Mouse (Mus musculus) adrenal gland, postnatal 4 days (tissue): ENCODE results near the gene Cenpo. TPM values are rescaled to one million over a fixed set of nuclear protein-coding genes. Genes with fewer than 3 reads are reported as not detected.
"Not testable (repeated sequence)": the region's sequence is repeated elsewhere in the genome, so short reads cannot be mapped to it uniquely, and the experiment has no call there.

Source experiments
- DNase-seq, 2 experiments: peaks; one replicate each; pipeline ENCODE4 v3.0.0; 2021 to 2022; ENCODE audit warnings: low spot score in 2 of 2, mixed read lengths in 2 of 2
- long read RNA-seq, 2 experiments: library from polyadenylated mRNA; stranded (forward); transcript quantifications; one replicate each; pipeline ENCODE4 v2.0.0; 2021
- total RNA-seq, 2 experiments: library from RNA; stranded (reverse); gene quantifications; 2 replicates each; pipeline ENCODE4 v1.2.3; 2021

Gene Cenpo
- 10 to 100 TPM; 16.4 to 19.2 TPM for total RNA-seq
- long read RNA-seq, experiment 1, full-length matches to known transcripts = 6 of 13 reads
- long read RNA-seq, experiment 1, partial matches to known transcripts = 2 of 13 reads
- long read RNA-seq, experiment 1, other reads (novel, unspliced or antisense) = 5 of 13 reads
- long read RNA-seq, experiment 2, full-length matches to known transcripts = 6 of 22 reads
- long read RNA-seq, experiment 2, partial matches to known transcripts = 1 of 22 reads
- long read RNA-seq, experiment 2, other reads (novel, unspliced or antisense) = 15 of 22 reads

GRCm38 (mm10) chr12:4233572-4234508 lies at the start of gene Cenpo, which contains the start of gene Ptrhd1:
Cenpo (minus strand) TSS chr12:4234294.
Ptrhd1 (plus strand) TSS chr12:4234027.
- DNase-seq = peak; percentile 76 to 90

DNA sequence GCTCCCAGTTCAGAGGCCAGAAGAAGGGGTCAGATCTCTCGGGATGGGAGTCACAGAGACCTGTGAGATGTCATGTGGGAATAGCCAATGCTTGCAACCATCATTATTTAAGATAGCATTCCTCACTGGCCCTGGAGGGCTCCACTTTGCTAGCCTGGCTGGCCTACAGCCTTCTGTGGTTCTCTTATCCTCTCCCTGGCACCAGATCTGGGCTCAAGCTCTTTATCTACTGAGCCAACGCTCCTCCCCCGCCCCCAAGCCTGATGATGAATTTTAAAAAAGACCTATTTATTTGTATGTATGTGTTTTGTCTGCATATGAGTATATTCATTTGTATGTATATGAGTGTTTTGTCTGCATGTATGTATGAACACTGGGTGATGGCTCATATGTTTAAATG lies 45.8 kb upstream of the Cenpo start:
- DNase-seq = no peak

DNA sequence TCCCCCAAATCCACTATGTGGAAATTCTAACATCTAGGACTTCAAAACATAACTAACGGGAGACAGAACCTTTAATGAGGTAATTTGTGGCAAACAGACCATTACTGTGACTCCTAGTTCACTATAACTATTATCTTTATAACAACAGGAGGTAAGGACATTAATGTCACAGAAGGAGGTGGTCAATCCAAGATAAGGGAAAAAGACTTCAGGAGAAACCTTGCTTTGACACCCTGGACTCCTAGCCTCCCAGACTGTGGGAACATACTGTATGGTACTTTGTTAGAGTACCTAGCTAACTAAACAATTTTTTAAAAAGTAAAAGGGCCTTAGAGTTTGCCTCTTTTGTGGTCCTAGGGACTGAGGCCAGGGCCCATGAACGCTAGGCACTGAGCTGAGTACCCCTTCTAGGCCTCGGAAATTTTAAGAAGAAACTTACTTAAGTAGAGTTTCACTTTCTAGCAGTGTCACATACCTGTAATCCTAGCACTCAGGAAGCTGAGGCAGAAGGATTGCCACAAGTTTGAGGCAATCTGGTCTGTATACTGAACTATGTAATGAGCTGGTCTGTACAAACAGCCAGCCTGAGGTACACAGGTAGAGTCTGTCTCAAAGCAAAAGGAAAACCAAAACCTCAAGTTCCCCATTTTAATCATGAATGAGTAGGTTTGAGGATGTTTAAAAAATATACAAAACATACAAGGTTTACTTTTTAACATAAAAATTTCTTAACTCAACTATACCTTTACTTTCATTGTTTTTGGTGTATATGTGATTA lies 45.1 kb upstream of the Cenpo start:
- no peak for DNase-seq

DNA sequence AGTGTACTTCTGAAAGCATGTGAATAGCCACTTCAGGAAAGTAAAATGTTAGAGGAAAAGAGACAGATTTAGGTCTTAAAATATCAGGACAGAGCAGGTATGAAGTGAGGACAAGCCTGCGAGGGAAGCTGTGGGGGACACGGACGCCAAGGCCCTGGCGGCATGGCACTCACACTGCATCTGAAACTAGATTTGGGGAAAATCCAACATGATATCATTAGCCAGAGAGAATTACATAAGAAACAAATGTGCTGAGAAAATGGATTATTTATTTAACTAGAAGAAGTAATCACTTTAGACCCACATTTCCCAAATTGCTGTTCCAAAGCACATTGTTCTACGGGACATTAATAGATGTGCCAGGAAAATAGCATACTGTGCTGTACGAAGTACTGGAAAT lies 37.0 kb upstream of the Cenpo start:
- DNase-seq = no peak

GRCm38 (mm10) chr12:4267765-4268164 lies 33.7 kb upstream of the Cenpo start:
- DNase-seq = no peak

DNA sequence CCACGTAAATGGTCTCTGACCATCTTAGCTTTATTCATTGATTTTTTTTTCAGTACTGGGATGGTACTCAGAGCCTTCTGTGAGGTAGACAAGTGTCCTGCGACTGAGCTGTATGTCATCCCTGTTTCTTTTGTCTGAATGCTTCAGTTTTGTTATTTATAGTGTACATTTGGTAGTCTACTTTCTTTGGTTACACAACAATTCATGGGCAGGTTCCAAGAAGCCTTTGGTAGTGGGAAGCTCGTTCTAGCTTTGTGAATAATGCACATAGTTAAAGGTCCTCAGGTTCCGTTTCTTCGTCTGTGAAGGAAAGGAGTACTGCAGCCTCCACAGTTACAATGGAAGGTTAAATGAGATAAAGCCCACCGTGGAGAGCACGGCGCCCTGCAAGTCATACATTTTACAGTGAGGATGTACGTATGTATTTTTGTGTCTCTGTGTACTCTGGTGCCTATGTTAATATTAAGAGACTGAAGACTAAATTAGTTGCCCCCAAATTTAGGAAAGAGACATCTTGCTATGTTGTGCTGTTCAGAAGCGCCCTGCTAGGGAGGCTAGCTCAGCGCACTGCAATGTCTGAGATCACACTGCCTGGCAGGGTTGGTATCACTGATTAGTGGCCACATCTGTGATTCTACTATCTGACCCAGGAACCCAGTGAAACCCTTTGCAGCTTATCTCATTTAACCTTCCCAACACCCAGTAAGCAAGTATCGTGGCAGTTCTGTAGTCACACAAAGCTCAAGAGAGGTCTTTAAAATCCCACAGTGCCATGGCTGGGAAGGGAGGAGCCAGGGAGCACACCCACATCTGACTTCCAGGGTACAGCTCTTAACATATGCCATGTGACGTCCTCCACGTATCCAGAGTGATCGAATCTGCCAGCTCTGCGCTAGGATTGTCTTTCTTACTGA lies 18.9 kb upstream of the Cenpo start:
- no peak for DNase-seq

- no peak for DNase-seq
Observed at GRCm38 (mm10) chr12:4249786-4250185, 15.7 kb upstream of the Cenpo start.

DNA sequence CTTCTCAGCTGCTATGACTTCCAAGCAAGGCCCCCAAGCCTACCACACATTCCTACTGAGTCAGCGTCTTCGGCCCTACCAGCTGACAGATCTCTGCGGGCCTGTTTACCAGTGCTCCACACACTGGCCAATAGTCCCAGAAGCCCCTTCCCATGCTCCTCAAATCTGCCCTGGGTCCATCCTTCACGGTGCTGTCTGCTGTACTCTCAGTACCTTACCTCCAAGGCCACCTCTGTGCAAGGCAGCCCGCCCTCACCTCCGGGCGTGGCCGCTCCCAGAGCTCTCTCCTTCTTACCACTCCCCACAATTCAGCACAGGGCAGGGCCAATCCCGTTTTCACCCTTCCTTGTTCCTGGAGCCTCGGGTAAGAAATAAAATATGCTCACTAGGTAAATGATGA lies 11.6 kb upstream of the Cenpo start:
- no peak for DNase-seq

GRCm38 (mm10) chr12:4243805-4244204 lies 9.7 kb upstream of the Cenpo start:
- no peak for DNase-seq

DNA sequence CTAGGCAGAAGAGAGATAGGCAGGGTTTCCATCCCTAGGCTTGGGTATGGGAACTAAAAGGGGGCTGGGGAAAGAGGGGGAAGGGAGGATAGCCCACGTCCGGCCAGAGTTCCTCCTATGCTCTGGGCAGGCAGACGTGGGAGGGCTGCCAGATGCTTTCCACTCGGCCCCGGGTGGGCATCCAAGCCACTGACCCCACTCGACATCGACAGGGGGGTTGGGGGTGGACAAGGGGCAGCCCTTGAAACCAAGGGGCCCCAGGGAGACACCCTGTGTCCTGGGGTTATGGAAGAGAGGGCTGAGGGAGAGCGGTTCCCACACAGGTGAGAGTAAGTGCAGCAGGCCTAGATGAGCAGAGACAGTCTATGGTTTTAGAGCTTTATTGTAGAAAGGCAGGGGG lies 6.2 kb upstream of the Cenpo start:
- not testable (repeated sequence) for DNase-seq

- DNase-seq = no peak
Observed at GRCm38 (mm10) chr12:4237481-4237880, 3.4 kb upstream of the Cenpo start.

DNA sequence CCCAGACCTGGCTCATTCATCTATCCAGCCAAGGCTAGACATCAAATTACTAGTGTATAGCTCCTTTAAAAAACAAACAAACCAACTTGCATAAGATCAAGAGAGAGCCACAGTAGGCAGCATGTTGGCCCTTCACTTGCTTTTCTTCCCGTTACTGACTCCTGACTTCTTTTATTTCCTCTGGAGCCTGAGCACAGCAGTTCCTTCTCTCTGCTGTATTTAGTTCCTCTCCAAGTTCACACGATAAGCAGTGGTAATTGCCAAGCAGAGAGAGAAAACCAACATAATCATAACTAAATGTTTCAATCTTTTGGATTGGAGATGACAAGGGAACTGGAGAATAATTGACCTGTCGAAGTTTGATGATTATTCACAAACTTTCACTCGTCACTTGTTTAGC lies 1.3 kb downstream of the Cenpo start:
- DNase-seq = no peak

GRCm38 (mm10) chr12:4230156-4230555 lies 3.9 kb downstream of the Cenpo start:
- DNase-seq = no peak

GRCm38 (mm10) chr12:4212908-4213307 lies 21.2 kb downstream of the Cenpo start:
- no peak for DNase-seq

DNA sequence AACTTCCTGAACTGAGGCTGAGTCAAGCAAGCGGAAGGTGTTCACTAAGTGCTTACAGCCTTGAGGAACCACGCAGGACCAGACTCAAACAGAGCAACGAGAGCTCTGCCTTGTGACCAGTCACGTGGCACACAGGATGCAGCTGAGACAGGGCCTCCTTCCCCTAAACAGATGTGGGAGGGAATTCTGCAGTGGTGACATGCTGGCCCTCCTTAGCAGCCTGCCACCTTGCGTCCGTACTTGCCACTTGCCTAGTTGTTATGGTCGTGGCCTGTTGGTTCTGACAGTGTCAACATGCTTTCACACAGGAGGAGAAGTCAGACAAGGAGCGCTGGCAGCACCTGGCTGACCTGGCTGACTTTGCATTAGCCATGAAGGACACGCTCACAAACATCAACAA lies 22.9 kb downstream of the Cenpo start:
- no peak for DNase-seq

- no peak for DNase-seq
Observed at GRCm38 (mm10) chr12:4209196-4209595, 24.9 kb downstream of the Cenpo start.

- no peak for DNase-seq
Observed at GRCm38 (mm10) chr12:4208405-4209133, 25.5 kb downstream of the Cenpo start.

DNA sequence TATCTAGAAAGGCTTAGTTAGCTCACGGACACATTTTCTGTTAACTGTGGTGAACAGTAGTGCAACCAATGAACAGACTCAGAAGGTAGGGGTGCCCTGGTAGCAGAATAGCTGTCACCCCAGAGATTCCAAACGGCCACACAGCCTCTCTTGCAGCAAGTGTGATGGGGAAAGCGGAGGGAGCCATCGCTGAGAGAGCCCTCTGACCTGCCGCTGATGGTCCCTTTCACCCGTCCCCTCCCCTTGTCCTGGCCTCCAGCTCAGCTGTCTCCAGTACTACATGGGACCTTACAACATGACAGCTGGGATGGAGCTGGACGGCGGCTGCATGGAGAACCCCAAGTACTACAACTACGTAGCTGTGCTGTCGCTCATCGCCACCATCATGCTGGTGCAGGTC lies 28.0 kb downstream of the Cenpo start:
- DNase-seq = no peak

DNA sequence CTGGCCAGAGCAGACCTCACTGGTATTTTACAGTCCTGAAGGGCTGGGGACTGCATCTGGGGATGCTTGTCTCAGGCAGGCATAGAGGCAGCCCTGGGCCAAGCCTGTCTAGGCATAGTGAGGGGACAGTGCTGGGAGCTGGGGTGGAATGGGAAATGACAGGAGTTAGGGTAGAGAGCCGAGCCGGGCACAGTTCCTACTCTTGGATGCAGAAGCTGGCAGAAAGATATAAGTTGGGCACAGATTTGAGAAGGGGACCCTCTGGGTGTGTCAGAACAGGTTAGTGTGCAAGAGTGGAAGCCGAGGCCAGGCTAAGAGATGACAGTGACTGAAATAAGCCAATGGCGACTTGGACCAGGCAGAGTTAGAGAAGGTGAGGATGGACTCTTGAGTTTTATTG lies 31.9 kb downstream of the Cenpo start:
- no peak for DNase-seq
